Mouse (Mus musculus) heart, embryonic 15.5 days (tissue): ENCODE results near the gene Nosip. TPM values are rescaled to one million over a fixed set of nuclear protein-coding genes. Genes with fewer than 3 reads are reported as not detected.

Source experiments
- ATAC-seq: fragments of 200-750 bp; cut with Nextera tagmentation; replicated peaks from 2 replicates; pipeline ENCODE4 v1.8.0; 2017; ENCODE audit warnings: low read depth, moderate TSS enrichment; ENCODE audit not compliant: insufficient number of reproducible peaks, insufficient read depth, low FRiP score
- H3K27ac ChIP-seq: fragments of 300-500 bp; sonication (generic); 2 replicates; pipeline ENCODE4 v1.5.1; 2015; ENCODE audit warnings: mild to moderate bottlenecking, inconsistent platforms
- H3K27me3 ChIP-seq: fragments of 300-500 bp; sonication (generic); 2 replicates; pipeline ENCODE4 v1.6.1; 2015; ENCODE audit warnings: inconsistent platforms
- H3K36me3 ChIP-seq: fragments of 300-500 bp; sonication (generic); 2 replicates; pipeline ENCODE4 v1.6.1; 2015; ENCODE audit warnings: mild to moderate bottlenecking, inconsistent platforms
- H3K4me1 ChIP-seq: fragments of 300-500 bp; sonication (generic); replicated peaks from 2 replicates; pipeline ENCODE4 v1.6.1; 2015; ENCODE audit warnings: inconsistent platforms
- H3K4me2 ChIP-seq: fragments of 300-500 bp; sonication (generic); 2 replicates; pipeline ENCODE4 v1.6.1; 2015; ENCODE audit warnings: inconsistent platforms, mild to moderate bottlenecking, moderate library complexity
- H3K4me3 ChIP-seq: fragments of 300-500 bp; sonication (generic); 2 replicates; pipeline ENCODE4 v1.5.1; 2015; ENCODE audit warnings: mild to moderate bottlenecking, inconsistent platforms
- H3K9ac ChIP-seq: fragments of 300-500 bp; sonication (generic); 2 replicates; pipeline ENCODE4 v1.6.1; 2015; ENCODE audit warnings: mild to moderate bottlenecking, inconsistent platforms
- H3K9me3 ChIP-seq: fragments of 300-500 bp; sonication (generic); replicated peaks from 2 replicates; pipeline ENCODE4 v1.6.1; 2016; ENCODE audit warnings: inconsistent platforms
- WGBS: fragments of 180-500 bp; shearing (Covaris S2); methylation state at CpG from one replicate; pipeline ENCODE4 v1.1.7; 2015; ENCODE audit warnings: mixed read lengths; 5-methylcytosine and 5-hydroxymethylcytosine counted together
- polyA plus RNA-seq: library from polyadenylated mRNA; unstranded; fragments of >200 nt; fragmentation: Nextera tagmentation; extraction: Ambion mirVana; gene quantifications from 2 replicates; pipeline ENCODE4 v1.2.1, GENCODE M21; 2015

The Nosip gene
- polyA plus RNA-seq, 1 experiment from 2014 or later = 42.4 TPM

DNA sequence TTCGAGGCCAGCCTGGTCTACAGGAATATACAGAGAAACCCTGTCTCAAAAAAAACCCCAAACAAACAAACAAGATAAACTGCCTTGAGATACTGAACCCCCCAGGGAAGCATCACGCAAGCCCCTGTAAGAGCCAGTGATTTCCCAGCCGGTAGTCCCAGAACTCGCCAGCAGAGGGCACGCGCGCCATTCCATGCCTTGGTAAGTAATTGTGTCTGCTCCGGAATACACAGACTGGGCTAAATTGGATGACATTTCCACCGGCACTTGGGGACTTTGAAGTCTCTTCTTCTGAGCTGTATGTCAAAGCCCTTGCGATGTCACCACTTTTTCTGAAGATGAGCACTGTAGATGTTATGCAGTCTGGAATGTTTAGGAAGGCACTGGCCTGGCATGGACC is 17.6 kb downstream of the Nosip start:
- Histone ChIP-seq H3K27ac (no peak overlapping the region), H3K9ac (no peak overlapping the region), H3K27me3 (no peaks in the 10 kb centered on the region), H3K36me3 (peaks cover 26% of the 10 kb centered on the region; the same call in 1 of the 2 replicates), H3K4me2 (no peak overlapping the region), H3K4me3 (no peak overlapping the region), H3K4me1 (peaks cover 19% of the 10 kb centered on the region), H3K9me3 (no peaks in the 10 kb centered on the region)
- ATAC-seq = peak; percentile 33; the same call in 1 of the 2 replicates
- 2% methylated on average over 10 of the region's 10 CpGs for WGBS

DNA sequence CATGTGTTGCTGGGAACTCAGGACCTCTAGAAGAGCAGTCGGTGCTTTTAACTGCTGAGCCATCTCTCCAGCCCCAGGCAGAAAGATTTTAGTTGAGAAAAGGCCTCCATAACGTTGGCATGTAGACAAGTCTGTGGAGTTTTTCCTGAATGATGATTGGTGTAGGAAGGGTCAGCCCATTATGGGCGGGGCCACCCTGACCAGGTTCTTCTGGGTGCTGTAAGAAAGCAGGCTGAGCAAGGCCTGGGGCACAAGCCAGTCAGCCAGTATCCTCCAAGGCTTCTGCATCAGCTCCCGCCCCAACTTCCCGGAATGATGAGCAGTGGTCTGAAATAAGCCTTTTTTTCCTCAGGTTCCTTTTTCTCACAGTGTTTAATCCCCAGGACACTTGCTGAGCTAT is 18.8 kb downstream of the Nosip start:
- no peaks in the 10 kb centered on the region for H3K9me3 ChIP-seq
- H3K4me1 ChIP-seq = peaks cover 7% of the 10 kb centered on the region
- no peak overlapping the region for H3K4me2 ChIP-seq
- no peaks in the 10 kb centered on the region for H3K27me3 ChIP-seq
- H3K9ac ChIP-seq = no peak overlapping the region
- 51% methylated on average over 5 of the region's 5 CpGs for WGBS
- no peak overlapping the region for H3K27ac ChIP-seq
- peaks cover 36% of the 10 kb centered on the region for H3K36me3 ChIP-seq
- no peak for ATAC-seq
- H3K4me3 ChIP-seq = no peak overlapping the region

DNA sequence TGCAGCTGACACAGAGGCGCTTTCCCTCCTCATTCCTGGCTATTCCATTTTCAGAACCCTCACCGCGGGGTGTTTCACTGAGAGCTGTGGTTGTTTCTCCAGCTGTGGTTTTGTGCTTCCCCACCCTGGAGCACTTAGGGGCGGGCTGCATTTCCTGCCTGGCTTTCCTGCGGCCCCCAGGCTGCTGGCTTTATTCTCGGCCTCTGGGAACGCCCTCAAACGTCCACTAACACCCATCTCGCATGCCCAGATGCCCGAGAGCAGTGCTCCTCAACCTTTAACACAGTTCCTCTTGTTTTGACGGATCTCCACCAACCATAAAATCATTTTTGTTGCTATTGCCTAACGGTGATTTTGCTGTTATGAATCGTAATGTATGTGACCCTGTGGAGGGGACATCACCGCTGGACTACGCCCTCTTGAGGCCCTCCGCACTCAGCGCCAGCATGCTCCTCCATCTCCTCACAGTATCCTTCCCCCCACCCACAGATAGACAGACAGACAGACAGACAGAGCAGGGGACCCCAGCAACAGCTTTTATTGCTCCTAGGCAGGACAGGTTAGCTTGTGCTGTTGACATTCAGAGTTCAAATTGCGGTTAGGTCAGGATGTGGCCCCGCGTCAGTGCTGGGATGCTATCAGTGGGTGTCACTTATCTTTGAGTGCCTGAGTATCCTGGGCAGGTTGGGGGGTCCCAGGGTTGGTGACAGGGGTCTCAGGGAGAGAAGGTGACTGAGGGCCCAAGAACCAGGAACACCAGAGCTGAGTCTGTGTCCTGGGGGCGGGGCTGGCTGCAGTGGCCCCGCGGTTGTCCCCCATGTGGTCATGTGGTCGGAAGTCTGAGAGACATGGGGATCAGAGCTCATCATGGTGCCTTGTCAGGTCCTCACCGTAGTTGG is 20.4 kb downstream of the Nosip start:
- Histone ChIP-seq H3K36me3 (peaks cover 39% of the 10 kb centered on the region), H3K27me3 (no peaks in the 10 kb centered on the region), H3K27ac (peak overlapping the region; percentile 63), H3K4me1 (peaks cover 5% of the 10 kb centered on the region; the same call in 1 of the 2 replicates), H3K9ac (no peak overlapping the region), H3K4me3 (0 out of 2 replicates have a peak overlapping the region, but pooled peaks have one; percentile 5), H3K9me3 (no peaks in the 10 kb centered on the region), H3K4me2 (peak overlapping the region; percentile 18; the same call in 1 of the 2 replicates)
- 58% methylated on average over 25 of the region's 25 CpGs for WGBS
- ATAC-seq = no peak; the same call in 1 of the 2 replicates

DNA sequence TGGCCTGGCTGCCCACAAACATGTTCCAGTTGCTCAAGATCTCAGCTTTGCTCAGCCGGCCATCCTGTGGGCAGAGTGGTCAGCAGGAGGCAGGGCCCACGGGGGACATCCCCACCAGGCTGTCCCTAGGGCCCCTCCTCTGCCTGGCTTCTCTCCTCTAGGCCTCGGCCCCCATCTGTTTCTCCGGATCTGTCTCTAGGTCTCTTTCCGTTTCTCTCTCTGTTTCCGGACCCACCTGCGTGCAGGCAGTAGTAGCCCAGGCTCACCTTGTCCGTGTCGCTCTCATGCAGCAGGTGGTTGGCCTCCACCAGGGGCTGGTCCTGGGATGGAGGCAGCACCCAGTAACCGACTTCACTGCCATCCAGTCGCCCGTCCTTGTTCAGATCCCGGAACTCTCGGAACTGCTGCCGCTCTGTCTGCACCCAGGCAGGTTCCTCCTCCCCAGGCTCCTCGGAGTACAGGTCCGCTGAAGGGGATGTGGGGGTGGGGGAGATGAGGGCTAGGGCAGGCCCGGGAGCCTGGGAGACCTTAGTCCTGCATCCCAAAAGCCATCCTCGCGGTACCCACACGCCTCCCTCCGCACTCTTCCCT is 21.2 kb downstream of the Nosip start:
- ATAC-seq = no peak
- H3K4me3 ChIP-seq = 0 out of 2 replicates have a peak overlapping the region, but pooled peaks have one; percentile 5
- peaks cover 5% of the 10 kb centered on the region; the same call in 1 of the 2 replicates for H3K4me1 ChIP-seq
- no peaks in the 10 kb centered on the region for H3K27me3 ChIP-seq
- peaks cover 43% of the 10 kb centered on the region for H3K36me3 ChIP-seq
- H3K27ac ChIP-seq = no peak overlapping the region
- H3K9me3 ChIP-seq = no peaks in the 10 kb centered on the region
- no peak overlapping the region for H3K9ac ChIP-seq
- no peak overlapping the region; the same call in 1 of the 2 replicates for H3K4me2 ChIP-seq
- 74% methylated on average over 22 of the region's 22 CpGs for WGBS

DNA sequence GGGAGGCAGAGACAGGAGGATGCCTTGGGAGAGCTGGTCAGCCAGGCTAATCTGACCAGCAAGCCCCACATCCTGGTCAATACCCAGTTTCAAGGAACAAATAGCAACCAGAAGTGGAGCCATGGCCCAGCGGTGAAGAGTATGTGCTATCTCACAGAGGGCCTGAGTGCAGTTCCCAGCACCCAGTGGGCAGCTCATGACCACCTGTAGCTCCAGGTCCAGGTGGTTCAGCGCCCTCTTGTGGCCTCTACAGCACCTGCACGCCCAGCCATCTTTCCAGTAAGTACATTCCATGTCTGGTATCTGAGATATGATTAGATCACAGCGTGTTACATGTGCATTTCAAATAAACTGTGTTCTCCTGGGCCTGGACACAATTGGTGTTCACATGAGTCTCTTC is 23.9 kb downstream of the Nosip start:
- H3K4me2 ChIP-seq = no peak overlapping the region
- H3K9ac ChIP-seq = no peak overlapping the region
- H3K4me3 ChIP-seq = no peak overlapping the region
- no peak overlapping the region for H3K27ac ChIP-seq
- H3K9me3 ChIP-seq = no peaks in the 10 kb centered on the region
- WGBS = 80% methylated on average over 4 of the region's 4 CpGs
- no peak for ATAC-seq
- peaks cover 10% of the 10 kb centered on the region for H3K4me1 ChIP-seq
- H3K27me3 ChIP-seq = no peaks in the 10 kb centered on the region
- H3K36me3 ChIP-seq = peaks cover 48% of the 10 kb centered on the region

- peaks cover 23% of the 10 kb centered on the region for H3K4me1 ChIP-seq
- no peak overlapping the region for H3K9ac ChIP-seq
- H3K9me3 ChIP-seq = no peaks in the 10 kb centered on the region
- H3K4me3 ChIP-seq = no peak overlapping the region
- WGBS = 90% methylated on average over 17 of the region's 17 CpGs
- no peak overlapping the region for H3K27ac ChIP-seq
- no peak overlapping the region for H3K4me2 ChIP-seq
- H3K27me3 ChIP-seq = no peaks in the 10 kb centered on the region
- H3K36me3 ChIP-seq = peaks cover 44% of the 10 kb centered on the region
- ATAC-seq = no peak
Measured at GRCm38 (mm10) chr7:45088597-45088996, 26.4 kb downstream of the Nosip start.

- Histone ChIP-seq H3K27me3 (no peaks in the 10 kb centered on the region), H3K9ac (peak overlapping the region; percentile 54), H3K36me3 (peaks cover 35% of the 10 kb centered on the region), H3K4me2 (peak overlapping the region; percentile 73), H3K9me3 (no peaks in the 10 kb centered on the region), H3K27ac (no peak overlapping the region), H3K4me3 (peak overlapping the region; percentile 59), H3K4me1 (peaks cover 23% of the 10 kb centered on the region)
- WGBS = 69% methylated on average over 13 of the region's 13 CpGs
- no peak for ATAC-seq
Measured at GRCm38 (mm10) chr7:45090251-45090977, 28.2 kb downstream of the Nosip start.

- WGBS = 10% methylated on average over 35 of the region's 35 CpGs
- Histone ChIP-seq H3K4me2 (peak overlapping the region; percentile 73), H3K9me3 (no peaks in the 10 kb centered on the region), H3K27me3 (no peaks in the 10 kb centered on the region), H3K36me3 (peaks cover 26% of the 10 kb centered on the region), H3K4me3 (peak overlapping the region; percentile 59), H3K9ac (peak overlapping the region; percentile 54), H3K27ac (peak overlapping the region; percentile 81), H3K4me1 (peaks cover 23% of the 10 kb centered on the region)
- ATAC-seq = peak; percentile 58
Measured at GRCm38 (mm10) chr7:45091001-45091990, 29.1 kb downstream of the Nosip start.

DNA sequence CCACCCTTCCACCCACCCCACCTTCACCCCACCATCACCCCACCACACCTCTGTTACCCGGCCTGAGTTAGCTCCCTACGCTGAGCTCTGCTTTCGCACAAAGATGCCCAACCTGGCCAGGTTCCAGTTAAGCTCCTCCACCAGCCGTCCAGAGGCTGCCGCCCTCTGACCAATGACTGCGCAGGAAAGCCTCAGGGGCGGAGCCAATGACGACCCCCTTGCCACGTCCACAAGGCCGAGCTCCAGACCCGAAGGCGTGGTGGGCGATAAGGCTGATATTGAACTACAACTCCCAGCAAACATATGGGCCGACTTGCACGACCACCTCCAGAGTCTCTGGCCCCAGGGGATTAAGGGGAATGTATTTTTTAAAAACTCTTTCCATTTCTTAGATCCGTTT is 29.8 kb downstream of the Nosip start, which contains the start of gene Rcn3:
Rcn3 (minus strand) TSS at position 174 of the 400 bp plus-strand sequence.
- ATAC-seq = peak; percentile 94
- Histone ChIP-seq H3K4me1 (peaks cover 23% of the 10 kb centered on the region), H3K4me2 (peak within 1 kb of the TSS; percentile 73), H3K4me3 (peak within 1 kb of the TSS; percentile 59), H3K9ac (peak within 1 kb of the TSS; percentile 54), H3K9me3 (no peaks in the 10 kb centered on the region), H3K27ac (peak within 1 kb of the TSS; percentile 81), H3K36me3 (peaks cover 19% of the 10 kb centered on the region), H3K27me3 (no peaks in the 10 kb centered on the region)
- under 1% methylated on average over 16 of the region's 16 CpGs for WGBS

DNA sequence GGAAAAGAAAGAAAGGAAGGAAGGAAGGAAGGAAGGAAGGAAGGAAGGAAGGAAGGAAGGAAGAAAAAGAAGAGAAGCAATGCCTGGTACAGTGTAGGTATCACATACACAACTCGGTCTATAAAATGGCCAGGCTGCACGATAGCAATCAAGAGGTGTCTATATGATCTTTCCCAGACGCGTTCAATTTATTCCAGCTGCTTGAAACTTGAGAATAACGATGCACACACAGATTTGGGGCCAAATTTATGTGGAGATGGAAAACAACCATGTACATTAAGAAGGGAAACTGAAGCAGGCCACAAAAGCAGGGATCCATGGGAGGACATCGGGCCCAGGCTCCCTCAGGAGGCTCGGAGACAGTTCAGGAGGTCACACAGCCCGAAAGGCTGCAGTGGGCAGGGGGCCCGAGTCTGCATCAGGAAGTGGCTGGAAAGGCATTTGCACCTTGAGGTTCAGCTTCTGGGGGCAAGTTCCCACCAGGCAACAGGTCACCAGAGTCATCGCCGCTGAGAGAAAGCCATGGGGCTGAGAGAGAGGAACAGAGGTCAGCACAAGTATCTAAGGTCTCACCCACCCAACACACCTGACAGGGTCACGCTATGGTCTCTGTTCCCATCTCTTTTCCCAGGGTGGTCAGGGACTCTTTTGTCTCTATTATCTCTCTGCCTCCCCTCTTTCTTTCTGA is 30.7 kb downstream of the Nosip start:
- 56% methylated on average over 12 of the region's 12 CpGs for WGBS
- ATAC-seq = no peak
- Histone ChIP-seq H3K27ac (0 out of 2 replicates have a peak overlapping the region, but pooled peaks have one; percentile 1), H3K4me1 (peaks cover 23% of the 10 kb centered on the region), H3K9ac (no peak overlapping the region), H3K4me2 (no peak overlapping the region), H3K9me3 (no peaks in the 10 kb centered on the region), H3K27me3 (no peaks in the 10 kb centered on the region), H3K36me3 (peaks cover 10% of the 10 kb centered on the region), H3K4me3 (no peak overlapping the region)
